Mouse (Mus musculus): ENCODE results near the gene Prune1. TPM values are rescaled to one million over a fixed set of nuclear protein-coding genes. Genes with fewer than 3 reads are reported as not detected.

The Prune1 gene
- polyA plus RNA-seq, 1 experiment from 2014 or later, result 66.7 TPM

DNA sequence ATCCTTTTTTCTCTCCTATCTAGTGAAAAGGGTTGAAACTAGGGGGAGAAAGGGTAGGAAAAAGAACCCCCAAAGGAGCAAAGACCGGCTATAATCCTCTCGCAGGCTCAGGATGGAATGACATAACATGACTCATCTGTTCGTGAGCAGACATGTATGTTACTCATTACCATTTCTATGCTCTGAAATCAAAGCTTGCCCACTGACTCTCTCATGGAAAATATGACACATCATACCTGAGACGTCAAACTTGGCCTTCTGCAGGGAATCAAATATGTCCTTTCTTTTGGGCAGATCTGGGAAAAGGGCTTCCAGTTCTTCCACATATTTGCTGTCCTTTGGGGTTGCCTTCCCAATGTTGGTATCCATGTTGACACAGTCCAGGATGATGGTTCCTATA, 19.9 kb downstream of the Prune1 start:
- Histone ChIP-seq H3K9me3 (ENCODE audit: control insufficient read depth, low read length) (no peaks in the 10 kb centered on the region), H3K36me3 (ENCODE audit: control insufficient read depth, insufficient read depth, low read length) (peaks cover 26% of the 10 kb centered on the region), H3K4me2 (ENCODE audit: low read depth, low read length) (no peak overlapping the region), H3K4me3 (ENCODE audit: low read depth, low read length) (no peak overlapping the region), H3K27ac (ENCODE audit: low read depth, low read length) (no peak overlapping the region), H3K9ac (replicated peaks; ENCODE audit: low read depth, low read length) (no peak overlapping the region), H3K4me1 (ENCODE audit: control insufficient read depth, insufficient read depth, low read length) (no peaks in the 10 kb centered on the region), H3K27me3 (ENCODE audit: control insufficient read depth, insufficient read depth, low read length) (no peaks in the 10 kb centered on the region)
- WGBS, result 88% methylated on average over 4 of the region's 4 CpGs
- ATAC-seq (ENCODE audit: low read depth), result no peak

- ATAC-seq (ENCODE audit: low read depth), result no peak
- Histone ChIP-seq H3K4me2 (ENCODE audit: low read depth, low read length) (no peak overlapping the region), H3K27ac (ENCODE audit: low read depth, low read length) (no peak overlapping the region), H3K27me3 (ENCODE audit: control insufficient read depth, insufficient read depth, low read length) (no peaks in the 10 kb centered on the region), H3K9me3 (ENCODE audit: control insufficient read depth, low read length) (no peaks in the 10 kb centered on the region), H3K9ac (replicated peaks; ENCODE audit: low read depth, low read length) (no peak overlapping the region), H3K36me3 (ENCODE audit: control insufficient read depth, insufficient read depth, low read length) (peaks cover 45% of the 10 kb centered on the region), H3K4me3 (ENCODE audit: low read depth, low read length) (no peak overlapping the region), H3K4me1 (ENCODE audit: control insufficient read depth, insufficient read depth, low read length) (no peaks in the 10 kb centered on the region)
- WGBS, result 79% methylated on average over 5 of the region's 5 CpGs
These were observed 24.9 kb downstream of the Prune1 start for GRCm38 (mm10) chr3:95256931-95257330.

DNA sequence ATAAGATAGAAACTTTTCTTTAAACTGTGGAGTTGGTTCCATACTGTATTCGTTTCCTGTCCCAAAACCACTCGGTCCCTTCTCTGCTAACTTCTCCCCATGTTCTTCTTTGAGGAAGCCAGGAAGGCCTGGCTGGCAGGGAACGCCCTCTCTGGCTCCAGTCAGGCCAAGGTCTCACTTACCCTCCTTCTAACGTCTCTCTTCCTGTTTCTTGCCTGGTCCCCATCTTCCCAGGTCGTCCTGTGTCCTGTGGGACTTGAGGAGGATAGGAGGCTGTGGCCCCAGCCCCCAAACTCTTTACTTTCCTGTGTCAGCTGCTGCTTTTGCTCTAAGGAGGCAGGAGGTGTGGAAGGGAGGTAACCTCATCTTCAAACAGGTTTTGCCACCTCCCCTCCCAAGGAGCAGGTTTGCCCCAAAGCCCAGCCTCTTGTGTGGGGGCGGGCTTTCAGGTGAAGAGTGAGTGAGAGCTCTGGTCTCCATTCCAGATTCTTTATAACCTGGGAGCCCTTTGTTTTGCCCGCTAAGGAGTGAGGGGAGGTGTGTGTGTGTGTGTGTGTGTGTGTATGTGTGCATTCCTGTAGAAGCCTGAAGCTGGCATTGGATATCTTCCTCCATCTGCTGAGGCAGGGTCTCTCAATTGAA, 31.0 kb downstream of the Prune1 start, which contains the start of gene Bnipl:
Bnipl (minus strand) TSS at position 411 of the 642 bp plus-strand sequence.
- H3K27me3 ChIP-seq (ENCODE audit: control insufficient read depth, insufficient read depth, low read length), result no peaks in the 10 kb centered on the region
- H3K4me2 ChIP-seq (ENCODE audit: low read depth, low read length), result no peak within 1 kb of the TSS
- no peak within 1 kb of the TSS for H3K9ac ChIP-seq (replicated peaks; ENCODE audit: low read depth, low read length)
- ATAC-seq (ENCODE audit: low read depth), result no peak
- peaks cover 15% of the 10 kb centered on the region for H3K36me3 ChIP-seq (ENCODE audit: control insufficient read depth, insufficient read depth, low read length)
- H3K4me3 ChIP-seq (ENCODE audit: low read depth, low read length), result no peak within 1 kb of the TSS
- no peaks in the 10 kb centered on the region for H3K4me1 ChIP-seq (ENCODE audit: control insufficient read depth, insufficient read depth, low read length)
- no peak within 1 kb of the TSS for H3K27ac ChIP-seq (ENCODE audit: low read depth, low read length)
- WGBS, result 58% methylated on average over 7 of the region's 7 CpGs
- no peaks in the 10 kb centered on the region for H3K9me3 ChIP-seq (ENCODE audit: control insufficient read depth, low read length)

GRCm38 (mm10) chr3:95250361-95250760, 31.5 kb downstream of the Prune1 start:
- Histone ChIP-seq H3K36me3 (ENCODE audit: control insufficient read depth, insufficient read depth, low read length) (peaks cover 10% of the 10 kb centered on the region), H3K4me1 (ENCODE audit: control insufficient read depth, insufficient read depth, low read length) (no peaks in the 10 kb centered on the region), H3K27ac (ENCODE audit: low read depth, low read length) (no peak overlapping the region), H3K4me2 (ENCODE audit: low read depth, low read length) (no peak overlapping the region), H3K27me3 (ENCODE audit: control insufficient read depth, insufficient read depth, low read length) (no peaks in the 10 kb centered on the region), H3K4me3 (ENCODE audit: low read depth, low read length) (no peak overlapping the region), H3K9ac (replicated peaks; ENCODE audit: low read depth, low read length) (no peak overlapping the region), H3K9me3 (ENCODE audit: control insufficient read depth, low read length) (no peaks in the 10 kb centered on the region)
- ATAC-seq (ENCODE audit: low read depth), result no peak
- WGBS, result 76% methylated on average over 5 of the region's 5 CpGs

GRCm38 (mm10) chr3:95247660-95248336, 34.1 kb downstream of the Prune1 start:
- WGBS, result 68% methylated on average over 1 of the region's 1 CpGs
- Histone ChIP-seq H3K9ac (replicated peaks; ENCODE audit: low read depth, low read length) (no peak overlapping the region), H3K27ac (ENCODE audit: low read depth, low read length) (no peak overlapping the region)

DNA sequence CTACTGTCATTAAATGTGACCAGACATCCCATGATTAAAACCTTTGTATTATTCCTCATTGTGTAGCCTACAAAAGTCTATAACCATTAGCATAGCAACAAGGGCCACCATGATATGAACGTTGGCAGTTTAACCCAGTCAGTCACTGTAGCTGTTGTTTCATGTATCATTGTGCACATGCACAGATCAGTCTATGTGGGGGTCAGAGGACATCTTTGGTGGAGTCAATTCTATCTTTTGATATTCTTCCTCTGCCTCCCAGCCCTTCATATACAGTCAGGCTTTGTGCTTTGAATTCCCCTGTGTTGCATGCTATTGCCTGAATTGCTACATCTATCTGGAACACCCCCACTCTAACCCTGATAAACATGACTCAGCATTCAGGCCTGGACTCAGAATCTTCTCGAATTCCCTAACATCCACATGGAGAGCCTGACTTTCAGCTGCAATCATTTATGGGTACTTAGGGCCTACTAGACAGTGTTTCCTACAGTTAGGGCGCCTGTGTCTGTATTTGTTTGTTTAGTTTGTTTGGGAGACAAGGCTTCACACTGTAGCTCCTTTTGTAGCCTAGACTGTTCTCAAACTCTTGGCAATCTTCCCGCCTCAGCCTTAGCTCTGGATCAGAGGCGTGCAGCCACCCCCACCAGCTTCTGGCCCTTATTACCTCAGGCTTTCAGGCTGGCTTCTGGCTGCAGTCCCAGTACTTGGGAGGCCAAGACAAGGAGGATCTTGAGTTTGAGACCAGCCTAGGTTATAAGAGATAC, 35.2 kb downstream of the Prune1 start:
- no peaks in the 10 kb centered on the region for H3K27me3 ChIP-seq (ENCODE audit: control insufficient read depth, insufficient read depth, low read length)
- ATAC-seq (ENCODE audit: low read depth), result no peak

More at GRCm38 (mm10) chr3:95247660-95248336, 34.1 kb downstream of the Prune1 start:
- ATAC-seq (ENCODE audit: low read depth), result no peak
- Histone ChIP-seq H3K36me3 (ENCODE audit: control insufficient read depth, insufficient read depth, low read length) (no peaks in the 10 kb centered on the region), H3K4me1 (ENCODE audit: control insufficient read depth, insufficient read depth, low read length) (no peaks in the 10 kb centered on the region), H3K4me3 (ENCODE audit: low read depth, low read length) (no peak overlapping the region), H3K4me2 (ENCODE audit: low read depth, low read length) (no peak overlapping the region), H3K9me3 (ENCODE audit: control insufficient read depth, low read length) (no peaks in the 10 kb centered on the region), H3K27me3 (ENCODE audit: control insufficient read depth, insufficient read depth, low read length) (no peaks in the 10 kb centered on the region)

GRCm38 (mm10) chr3:95243086-95243485, 38.8 kb downstream of the Prune1 start:
- WGBS, result 88% methylated on average over 2 of the region's 2 CpGs
- Histone ChIP-seq H3K27ac (ENCODE audit: low read depth, low read length) (no peak overlapping the region), H3K9me3 (ENCODE audit: control insufficient read depth, low read length) (no peaks in the 10 kb centered on the region), H3K9ac (replicated peaks; ENCODE audit: low read depth, low read length) (no peak overlapping the region), H3K4me2 (ENCODE audit: low read depth, low read length) (no peak overlapping the region), H3K27me3 (ENCODE audit: control insufficient read depth, insufficient read depth, low read length) (no peaks in the 10 kb centered on the region), H3K36me3 (ENCODE audit: control insufficient read depth, insufficient read depth, low read length) (no peaks in the 10 kb centered on the region), H3K4me1 (ENCODE audit: control insufficient read depth, insufficient read depth, low read length) (no peaks in the 10 kb centered on the region), H3K4me3 (ENCODE audit: low read depth, low read length) (no peak overlapping the region)
- ATAC-seq (ENCODE audit: low read depth), result no peak

More for the DNA sequence above, 35.2 kb downstream of the Prune1 start:
- Histone ChIP-seq H3K27ac (ENCODE audit: low read depth, low read length) (no peak overlapping the region), H3K4me1 (ENCODE audit: control insufficient read depth, insufficient read depth, low read length) (no peaks in the 10 kb centered on the region), H3K9me3 (ENCODE audit: control insufficient read depth, low read length) (no peaks in the 10 kb centered on the region), H3K4me2 (ENCODE audit: low read depth, low read length) (no peak overlapping the region), H3K36me3 (ENCODE audit: control insufficient read depth, insufficient read depth, low read length) (no peaks in the 10 kb centered on the region), H3K4me3 (ENCODE audit: low read depth, low read length) (no peak overlapping the region), H3K9ac (replicated peaks; ENCODE audit: low read depth, low read length) (no peak overlapping the region)
- WGBS, result 81% methylated on average over 5 of the region's 5 CpGs

DNA sequence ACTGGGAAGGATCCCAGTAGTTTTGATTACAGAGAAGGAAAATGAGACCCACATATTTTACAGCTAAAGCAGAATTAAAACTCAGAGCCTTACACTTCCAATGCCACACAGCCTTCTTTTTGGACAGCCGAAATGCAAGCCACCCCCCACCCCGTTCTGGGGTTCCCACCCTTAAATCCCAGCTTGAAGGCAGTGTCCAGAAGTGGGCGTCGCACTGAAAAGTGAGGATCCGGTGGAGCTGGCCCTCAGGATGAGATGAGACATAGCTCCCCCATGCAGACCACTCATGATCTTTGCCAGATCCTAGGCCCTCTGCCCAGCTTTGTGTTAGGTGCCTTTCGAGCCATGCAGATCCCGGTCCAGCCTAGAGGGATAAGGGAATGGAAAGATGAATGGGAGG, 40.4 kb downstream of the Prune1 start, which contains the start of gene Gm128:
Gm128 (minus strand) TSS at position 101 of the 400 bp plus-strand sequence.
- WGBS, result 78% methylated on average over 7 of the region's 7 CpGs
- Histone ChIP-seq H3K27ac (ENCODE audit: low read depth, low read length) (no peak within 1 kb of the TSS), H3K9ac (replicated peaks; ENCODE audit: low read depth, low read length) (no peak within 1 kb of the TSS)

DNA sequence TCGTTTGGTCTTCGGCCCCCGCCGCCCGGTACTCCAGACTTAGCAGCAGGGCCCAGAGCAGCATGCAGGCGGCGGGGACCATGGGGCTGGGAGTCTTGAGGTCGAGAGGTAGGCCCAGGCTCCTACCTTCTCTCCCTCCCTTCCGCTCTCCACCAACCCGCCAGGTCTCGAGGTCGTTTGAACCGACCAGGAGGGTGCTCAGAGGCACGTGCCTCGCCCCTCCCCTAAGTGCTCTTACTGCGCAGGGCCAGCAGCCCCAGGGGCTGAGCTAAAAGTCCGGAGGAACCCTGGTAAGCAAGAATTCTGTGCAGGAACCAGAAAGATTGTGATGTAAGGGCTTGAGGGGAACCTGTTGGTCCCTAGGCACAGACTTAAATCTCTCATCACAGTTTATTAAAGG, 41.0 kb downstream of the Prune1 start:
- no peak overlapping the region for H3K9ac ChIP-seq (replicated peaks; ENCODE audit: low read depth, low read length)
- no peak for ATAC-seq (ENCODE audit: low read depth)
- no peaks in the 10 kb centered on the region for H3K9me3 ChIP-seq (ENCODE audit: control insufficient read depth, low read length)
- H3K4me3 ChIP-seq (ENCODE audit: low read depth, low read length), result no peak overlapping the region
- H3K4me1 ChIP-seq (ENCODE audit: control insufficient read depth, insufficient read depth, low read length), result no peaks in the 10 kb centered on the region
- H3K27ac ChIP-seq (ENCODE audit: low read depth, low read length), result no peak overlapping the region
- 41% methylated on average over 17 of the region's 17 CpGs for WGBS
- H3K4me2 ChIP-seq (ENCODE audit: low read depth, low read length), result no peak overlapping the region
- H3K36me3 ChIP-seq (ENCODE audit: control insufficient read depth, insufficient read depth, low read length), result 0 out of 2 replicates have a peak, but pooled peaks cover 3% of the 10 kb centered on the region
- no peaks in the 10 kb centered on the region for H3K27me3 ChIP-seq (ENCODE audit: control insufficient read depth, insufficient read depth, low read length)

More for the DNA sequence above, 40.4 kb downstream of the Prune1 start, which contains the start of gene Gm128:
- Histone ChIP-seq H3K4me2 (ENCODE audit: low read depth, low read length) (no peak within 1 kb of the TSS), H3K4me3 (ENCODE audit: low read depth, low read length) (no peak within 1 kb of the TSS), H3K27me3 (ENCODE audit: control insufficient read depth, insufficient read depth, low read length) (no peaks in the 10 kb centered on the region), H3K36me3 (ENCODE audit: control insufficient read depth, insufficient read depth, low read length) (no peaks in the 10 kb centered on the region), H3K9me3 (ENCODE audit: control insufficient read depth, low read length) (no peaks in the 10 kb centered on the region), H3K4me1 (ENCODE audit: control insufficient read depth, insufficient read depth, low read length) (no peaks in the 10 kb centered on the region)
- ATAC-seq (ENCODE audit: low read depth), result no peak

All from neural tube, embryonic 14.5 days (tissue).